Mouse (Mus musculus): ENCODE results near the gene Dab1. TPM values are rescaled to one million over a fixed set of nuclear protein-coding genes. Genes with fewer than 3 reads are reported as not detected.

Gene Dab1
- polyA plus RNA-seq, 1 experiment from 2014 or later, result 105 TPM

DNA sequence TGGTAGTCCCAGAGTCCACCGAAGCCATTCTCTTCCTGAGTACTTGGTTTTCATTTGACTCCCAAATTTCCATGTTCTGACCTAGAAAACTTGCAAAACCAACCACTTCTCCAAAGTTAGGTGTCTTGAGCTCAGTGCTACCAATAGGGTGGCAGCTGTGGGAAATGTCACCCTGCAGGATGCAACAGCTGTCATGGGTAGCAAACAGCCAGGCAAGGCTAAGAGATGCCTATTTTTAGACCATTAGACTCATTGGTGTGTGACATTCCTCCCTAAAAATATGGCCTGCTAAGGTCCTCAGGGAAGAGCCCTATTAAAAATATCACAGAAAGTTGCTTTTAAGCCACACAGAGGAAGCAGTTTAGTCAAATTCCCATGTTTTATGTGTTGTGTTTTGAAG lies 829.0 kb downstream of the Dab1 start:
- Histone ChIP-seq H3K36me3 (ENCODE audit: poor library complexity, severe bottlenecking) (peaks cover 7% of the 10 kb centered on the region; the same call in 1 of the 2 replicates), H3K27ac (no peak overlapping the region), H3K4me1 (peaks cover 44% of the 10 kb centered on the region), H3K27me3 (no peaks in the 10 kb centered on the region), H3K4me3 (no peak overlapping the region), H3K4me2 (no peak overlapping the region), H3K9me3 (replicated peaks) (no peaks in the 10 kb centered on the region), H3K9ac (no peak overlapping the region)
- 100% methylated on average over 1 of the region's 1 CpGs for WGBS
- ATAC-seq, result no peak

DNA sequence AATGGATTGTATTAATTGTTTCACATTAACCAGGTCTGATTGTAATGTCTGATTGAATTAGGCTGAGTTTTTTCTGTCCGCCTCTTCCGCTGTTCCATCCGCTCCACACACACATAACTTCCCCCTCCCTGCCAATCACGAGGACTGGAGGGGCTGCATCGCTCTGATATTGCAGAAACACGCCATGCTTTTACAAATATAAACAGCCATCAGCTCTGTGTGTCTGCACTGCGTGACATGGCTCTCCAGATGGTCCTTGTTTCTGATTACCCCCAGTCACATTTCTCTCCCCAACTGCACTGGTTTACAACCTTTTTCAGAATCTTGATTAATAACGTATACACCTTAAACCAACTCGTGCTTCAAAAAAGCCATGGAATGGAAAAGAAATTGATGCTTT lies 831.5 kb downstream of the Dab1 start:
- WGBS, result 66% methylated on average over 9 of the region's 9 CpGs
- Histone ChIP-seq H3K4me2 (no peak overlapping the region), H3K4me3 (no peak overlapping the region), H3K27ac (0 out of 2 replicates have a peak overlapping the region, but pooled peaks have one; percentile 8), H3K9ac (no peak overlapping the region), H3K27me3 (no peaks in the 10 kb centered on the region), H3K4me1 (peaks cover 39% of the 10 kb centered on the region), H3K9me3 (replicated peaks) (no peaks in the 10 kb centered on the region), H3K36me3 (ENCODE audit: poor library complexity, severe bottlenecking) (peaks cover 7% of the 10 kb centered on the region; the same call in 1 of the 2 replicates)
- no peak for ATAC-seq

DNA sequence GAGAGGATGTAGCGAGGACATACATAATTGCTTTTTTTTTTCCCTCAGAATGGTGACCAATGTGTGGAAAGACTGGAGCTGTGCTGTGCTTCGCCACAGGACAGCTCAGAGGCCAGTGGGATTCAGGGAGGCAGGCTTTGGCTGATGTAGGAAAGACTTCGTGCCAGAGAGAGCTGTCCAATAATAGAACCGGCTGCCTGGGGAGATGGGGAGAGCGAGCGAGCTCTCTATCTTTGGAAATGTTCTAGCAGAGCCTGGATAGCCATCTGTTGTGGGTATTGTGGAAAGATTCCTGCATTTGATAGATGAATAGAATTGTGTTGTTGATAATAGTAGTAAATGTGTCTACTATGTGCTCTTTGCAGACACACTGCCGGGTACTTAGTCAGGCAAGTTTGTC lies 833.4 kb downstream of the Dab1 start:
- 59% methylated on average over 7 of the region's 7 CpGs for WGBS
- H3K4me3 ChIP-seq, result no peak overlapping the region
- H3K27me3 ChIP-seq, result no peaks in the 10 kb centered on the region
- no peak overlapping the region for H3K4me2 ChIP-seq
- no peak overlapping the region for H3K9ac ChIP-seq
- H3K36me3 ChIP-seq (ENCODE audit: poor library complexity, severe bottlenecking), result peaks cover 7% of the 10 kb centered on the region; the same call in 1 of the 2 replicates
- ATAC-seq, result no peak
- no peaks in the 10 kb centered on the region for H3K9me3 ChIP-seq (replicated peaks)
- peaks cover 47% of the 10 kb centered on the region for H3K4me1 ChIP-seq
- 0 out of 2 replicates have a peak overlapping the region, but pooled peaks have one; percentile 37 for H3K27ac ChIP-seq

DNA sequence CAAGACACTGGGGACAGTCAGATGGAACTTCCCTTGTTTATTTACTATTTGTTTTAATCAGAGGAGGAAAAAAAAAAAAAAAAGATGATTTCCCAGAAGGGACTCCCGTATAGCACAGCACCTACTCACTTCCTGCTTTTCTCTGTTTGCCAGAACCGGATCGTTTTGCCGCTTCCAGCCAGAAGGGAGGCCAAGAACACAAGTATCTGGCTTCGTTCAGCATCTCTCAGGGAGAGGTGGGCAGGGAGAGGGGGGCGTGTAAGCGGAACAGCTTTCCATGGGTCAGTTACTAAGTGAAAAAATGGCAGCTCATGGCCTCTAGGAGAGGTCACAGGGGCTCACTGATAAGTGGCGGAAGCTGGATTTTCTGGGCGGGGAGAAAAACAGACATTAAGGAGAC lies 836.0 kb downstream of the Dab1 start:
- no peak for ATAC-seq
- H3K9ac ChIP-seq, result no peak overlapping the region
- H3K9me3 ChIP-seq (replicated peaks), result no peaks in the 10 kb centered on the region
- 73% methylated on average over 9 of the region's 9 CpGs for WGBS
- no peaks in the 10 kb centered on the region for H3K36me3 ChIP-seq (ENCODE audit: poor library complexity, severe bottlenecking)
- no peak overlapping the region for H3K4me2 ChIP-seq
- peaks cover 44% of the 10 kb centered on the region for H3K4me1 ChIP-seq
- H3K27me3 ChIP-seq, result no peaks in the 10 kb centered on the region
- H3K4me3 ChIP-seq, result no peak overlapping the region
- H3K27ac ChIP-seq, result no peak overlapping the region

DNA sequence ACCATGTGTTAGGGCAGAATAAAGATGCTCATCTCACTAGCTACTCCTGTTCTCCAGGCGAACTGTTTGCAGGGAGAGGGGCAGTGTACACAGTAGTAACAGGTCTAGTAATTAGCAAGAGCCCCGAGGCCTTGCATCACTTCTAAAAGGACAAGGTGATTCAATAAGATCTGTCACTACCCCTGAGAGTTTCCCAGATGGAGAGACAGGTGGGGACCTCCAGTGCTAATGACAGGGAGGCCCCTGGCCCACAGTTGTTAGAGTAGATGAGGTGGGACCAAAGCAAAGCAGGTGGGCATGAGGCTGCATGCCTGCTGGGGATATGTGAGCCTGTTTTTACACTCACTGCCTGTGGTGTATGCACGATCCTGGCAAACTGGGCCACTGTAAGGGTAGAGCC lies 836.6 kb downstream of the Dab1 start:
- WGBS, result 73% methylated on average over 3 of the region's 3 CpGs
- ATAC-seq, result no peak
- no peak overlapping the region for H3K4me3 ChIP-seq

DNA sequence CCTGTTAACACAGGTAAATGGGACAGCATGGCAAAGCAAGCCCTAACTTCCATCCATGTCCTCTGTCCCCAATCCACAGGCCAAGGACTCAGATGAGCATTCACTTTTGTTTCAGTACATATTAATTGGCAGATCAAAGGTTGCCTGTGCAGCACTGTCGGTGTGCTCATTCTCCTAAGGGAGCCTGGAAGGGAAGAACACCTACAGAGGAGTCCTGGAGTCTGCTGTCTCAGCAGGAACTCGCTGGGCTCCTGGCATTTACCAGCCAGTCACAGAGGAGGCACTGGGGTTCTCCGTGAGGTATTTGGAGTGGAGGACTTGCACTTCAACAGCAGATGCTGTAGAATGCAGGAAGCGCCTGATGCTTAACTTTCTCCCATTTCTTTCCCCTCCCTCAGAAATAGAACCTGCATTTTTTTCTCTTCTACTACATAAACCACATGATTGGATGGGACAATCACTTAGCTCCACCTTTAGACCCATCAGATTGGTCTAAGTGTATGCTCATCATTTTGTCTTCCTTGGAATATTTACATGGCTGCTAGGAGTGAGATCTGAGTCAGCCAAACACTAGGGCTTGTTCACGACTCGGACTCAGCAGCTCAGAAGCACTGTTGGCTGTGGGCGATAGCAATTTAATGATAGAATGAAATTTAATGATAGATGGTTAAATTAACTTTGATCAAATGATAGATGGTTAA lies 837.2 kb downstream of the Dab1 start:
- H3K36me3 ChIP-seq (ENCODE audit: poor library complexity, severe bottlenecking), result no peaks in the 10 kb centered on the region
- no peak overlapping the region for H3K4me3 ChIP-seq
- 81% methylated on average over 7 of the region's 7 CpGs for WGBS
- H3K9me3 ChIP-seq (replicated peaks), result no peaks in the 10 kb centered on the region
- no peaks in the 10 kb centered on the region for H3K27me3 ChIP-seq
- no peak for ATAC-seq
- no peak overlapping the region for H3K27ac ChIP-seq
- H3K4me2 ChIP-seq, result no peak overlapping the region
- peaks cover 33% of the 10 kb centered on the region for H3K4me1 ChIP-seq
- no peak overlapping the region for H3K9ac ChIP-seq

More for the DNA sequence above, 836.6 kb downstream of the Dab1 start:
- Histone ChIP-seq H3K4me2 (no peak overlapping the region), H3K4me1 (peaks cover 38% of the 10 kb centered on the region), H3K36me3 (ENCODE audit: poor library complexity, severe bottlenecking) (no peaks in the 10 kb centered on the region), H3K27ac (no peak overlapping the region), H3K27me3 (no peaks in the 10 kb centered on the region), H3K9ac (no peak overlapping the region), H3K9me3 (replicated peaks) (no peaks in the 10 kb centered on the region)

DNA sequence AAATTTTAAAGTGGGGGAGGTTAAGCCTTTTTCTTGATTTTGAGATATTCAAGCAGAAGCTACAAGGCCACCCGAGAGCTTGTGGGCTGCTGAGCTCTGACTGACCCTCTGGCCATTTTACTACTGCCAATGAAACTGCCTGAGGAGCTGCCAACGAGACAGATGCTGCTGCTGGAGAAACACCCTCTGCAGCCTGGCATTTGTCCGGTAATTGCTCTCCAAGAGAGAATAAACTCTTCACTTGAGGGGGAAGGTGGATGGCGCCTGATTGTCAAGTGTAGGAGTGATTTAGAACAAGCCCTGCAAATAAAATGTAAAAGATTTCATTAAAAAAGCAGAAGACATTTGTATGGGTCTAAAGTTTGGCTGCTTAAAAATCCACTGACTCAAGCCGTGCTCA lies 839.6 kb downstream of the Dab1 start:
- no peak overlapping the region for H3K9ac ChIP-seq
- no peak for ATAC-seq
- no peaks in the 10 kb centered on the region for H3K36me3 ChIP-seq (ENCODE audit: poor library complexity, severe bottlenecking)
- WGBS, result 62% methylated on average over 5 of the region's 5 CpGs
- no peak overlapping the region for H3K4me3 ChIP-seq
- peaks cover 22% of the 10 kb centered on the region for H3K4me1 ChIP-seq
- no peak overlapping the region for H3K4me2 ChIP-seq
- no peaks in the 10 kb centered on the region for H3K9me3 ChIP-seq (replicated peaks)
- H3K27ac ChIP-seq, result no peak overlapping the region
- no peaks in the 10 kb centered on the region for H3K27me3 ChIP-seq

DNA sequence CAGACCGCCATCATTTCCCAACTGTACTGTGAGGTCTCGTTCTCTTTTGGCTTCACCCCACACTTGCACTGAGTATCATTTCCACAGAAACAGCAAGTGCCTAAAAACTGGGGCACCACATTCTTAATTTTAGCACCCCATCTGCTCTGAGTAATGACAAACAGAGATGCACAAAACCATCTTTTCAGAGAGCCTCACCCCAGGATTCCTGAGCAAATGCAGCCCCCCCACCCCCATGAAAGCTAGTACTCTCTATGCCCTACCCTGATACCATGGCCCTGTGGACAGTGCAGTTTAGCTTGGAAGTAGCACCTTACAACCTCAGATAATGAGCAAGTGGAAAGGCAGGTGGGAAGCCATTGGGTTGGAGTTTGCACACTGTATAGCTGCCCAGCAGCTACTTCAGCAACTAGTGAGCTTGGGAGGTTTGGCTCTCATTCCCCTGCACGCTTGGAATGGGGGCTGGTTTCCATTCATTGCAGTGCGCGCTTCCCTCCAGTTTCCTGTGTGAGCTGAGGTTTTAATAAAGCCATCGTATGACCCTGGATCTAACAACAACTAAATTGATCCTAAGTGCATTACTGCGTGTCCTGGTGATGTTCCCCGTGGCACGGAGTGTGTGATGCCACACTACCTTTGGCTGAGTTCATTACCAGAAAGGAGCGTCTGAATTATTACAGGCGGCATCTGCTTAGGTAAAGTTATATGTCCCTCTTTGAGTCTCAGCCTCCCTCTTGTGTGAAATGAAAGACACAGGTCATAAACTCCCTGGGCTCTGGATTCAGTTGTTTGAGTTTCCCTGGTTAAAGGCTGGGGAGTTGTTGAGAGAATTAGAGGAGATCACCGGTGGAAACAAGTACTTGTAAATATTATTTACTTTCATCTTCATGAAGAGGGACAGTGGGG lies 842.2 kb downstream of the Dab1 start:
- Histone ChIP-seq H3K4me1 (peaks cover 32% of the 10 kb centered on the region), H3K4me3 (no peak overlapping the region), H3K9ac (no peak overlapping the region), H3K9me3 (replicated peaks) (no peaks in the 10 kb centered on the region), H3K27me3 (no peaks in the 10 kb centered on the region), H3K4me2 (no peak overlapping the region), H3K36me3 (ENCODE audit: poor library complexity, severe bottlenecking) (no peaks in the 10 kb centered on the region), H3K27ac (no peak overlapping the region)
- no peak for ATAC-seq
- WGBS, result 90% methylated on average over 12 of the region's 12 CpGs

DNA sequence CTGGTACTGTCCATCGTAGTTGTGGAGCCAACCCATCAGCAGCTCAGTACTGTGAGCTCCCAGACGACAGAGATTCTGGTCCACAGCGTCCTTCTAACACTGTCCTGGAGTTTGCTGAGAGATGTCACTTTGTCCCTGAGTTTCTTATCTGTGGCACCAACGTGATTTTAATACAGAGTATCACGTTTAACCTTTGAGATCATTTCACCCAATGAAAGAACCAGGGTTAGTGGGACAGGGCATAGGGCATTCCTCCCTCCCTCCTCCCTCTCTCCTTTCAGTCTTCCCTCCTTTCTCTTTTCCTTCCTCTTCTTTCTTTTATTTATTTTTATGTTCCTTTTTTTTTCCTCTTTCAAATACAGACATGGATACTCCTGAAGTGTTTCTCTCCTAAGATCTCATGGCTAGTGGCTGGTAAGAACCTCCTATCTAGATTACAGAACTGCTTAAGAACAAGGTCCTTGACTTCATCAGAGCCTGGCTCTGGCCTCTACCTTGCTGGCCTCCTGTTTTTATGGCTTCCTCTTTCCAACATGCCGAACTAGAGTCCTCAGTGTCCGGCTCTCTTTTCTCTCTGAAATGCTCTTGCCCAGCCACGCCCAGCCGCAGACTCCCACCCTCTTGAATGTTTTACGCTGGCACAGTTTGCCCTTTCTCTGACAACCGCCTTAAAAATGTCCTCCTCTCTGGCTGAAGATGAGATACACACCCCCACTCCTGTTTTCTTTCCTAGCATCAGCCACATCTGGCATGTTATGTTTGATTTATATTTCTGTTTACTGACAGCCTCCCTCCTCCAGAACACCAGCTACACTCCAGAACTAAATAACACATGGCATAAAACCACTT lies 844.0 kb downstream of the Dab1 start:
- 85% methylated on average over 11 of the region's 11 CpGs for WGBS
- no peak overlapping the region for H3K9ac ChIP-seq

DNA sequence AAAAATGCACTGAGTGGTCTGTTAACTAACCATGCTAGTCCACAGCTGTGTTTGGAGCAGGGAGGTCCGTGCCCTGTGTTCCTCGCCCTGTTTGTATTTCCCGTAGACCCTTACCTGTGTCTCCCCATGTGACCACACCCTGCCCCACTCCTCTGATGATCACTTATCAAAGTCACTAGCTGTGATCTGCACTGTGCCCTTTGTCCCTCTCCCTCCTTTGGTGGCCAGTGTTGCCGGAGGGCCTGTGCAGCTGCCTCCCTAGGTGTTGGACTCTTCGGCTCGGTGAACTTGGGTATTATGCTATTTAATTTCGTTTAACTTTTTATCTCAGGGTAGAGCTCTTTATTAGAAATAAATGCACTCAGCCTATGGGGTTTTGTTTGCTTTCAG lies 844.6 kb downstream of the Dab1 start:
- H3K4me1 ChIP-seq, result peaks cover 32% of the 10 kb centered on the region
- no peaks in the 10 kb centered on the region for H3K27me3 ChIP-seq
- H3K36me3 ChIP-seq (ENCODE audit: poor library complexity, severe bottlenecking), result no peaks in the 10 kb centered on the region
- WGBS, result 59% methylated on average over 7 of the region's 7 CpGs
- no peak overlapping the region for H3K4me3 ChIP-seq
- no peak for ATAC-seq
- no peak overlapping the region for H3K27ac ChIP-seq
- no peaks in the 10 kb centered on the region for H3K9me3 ChIP-seq (replicated peaks)
- H3K9ac ChIP-seq, result no peak overlapping the region
- no peak overlapping the region for H3K4me2 ChIP-seq

More for the DNA sequence above, 844.0 kb downstream of the Dab1 start:
- ATAC-seq, result no peak
- peaks cover 34% of the 10 kb centered on the region for H3K4me1 ChIP-seq
- H3K9me3 ChIP-seq (replicated peaks), result no peaks in the 10 kb centered on the region
- H3K27me3 ChIP-seq, result no peaks in the 10 kb centered on the region
- no peaks in the 10 kb centered on the region for H3K36me3 ChIP-seq (ENCODE audit: poor library complexity, severe bottlenecking)
- no peak overlapping the region for H3K4me3 ChIP-seq
- H3K4me2 ChIP-seq, result no peak overlapping the region
- no peak overlapping the region for H3K27ac ChIP-seq

DNA sequence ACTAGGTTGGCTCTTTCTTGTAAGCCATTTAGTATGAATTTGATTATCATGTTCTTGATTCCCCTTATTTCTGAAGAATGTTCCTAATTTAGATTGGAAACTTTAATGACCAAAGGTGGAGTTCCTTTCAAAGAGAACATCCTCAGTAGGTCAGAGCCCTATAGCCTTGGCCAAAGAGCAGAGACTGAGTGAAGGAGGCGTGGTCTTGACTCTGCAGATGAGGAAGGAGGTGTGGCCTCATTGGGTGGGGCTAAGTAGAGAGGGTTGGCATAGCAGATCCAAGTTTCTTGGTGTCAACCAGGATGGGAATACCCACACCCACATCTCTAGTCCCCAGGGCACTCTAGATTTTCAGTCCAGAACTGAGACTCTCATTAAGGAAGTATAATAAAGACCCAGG lies 846.4 kb downstream of the Dab1 start:
- 100% methylated on average over 1 of the region's 1 CpGs for WGBS
- peaks cover 31% of the 10 kb centered on the region for H3K4me1 ChIP-seq
- no peaks in the 10 kb centered on the region for H3K36me3 ChIP-seq (ENCODE audit: poor library complexity, severe bottlenecking)
- no peaks in the 10 kb centered on the region for H3K27me3 ChIP-seq
- H3K4me3 ChIP-seq, result no peak overlapping the region
- peak; percentile 27; the same call in 1 of the 2 replicates for ATAC-seq
- no peak overlapping the region for H3K27ac ChIP-seq
- H3K4me2 ChIP-seq, result no peak overlapping the region
- H3K9ac ChIP-seq, result no peak overlapping the region
- no peaks in the 10 kb centered on the region for H3K9me3 ChIP-seq (replicated peaks)

DNA sequence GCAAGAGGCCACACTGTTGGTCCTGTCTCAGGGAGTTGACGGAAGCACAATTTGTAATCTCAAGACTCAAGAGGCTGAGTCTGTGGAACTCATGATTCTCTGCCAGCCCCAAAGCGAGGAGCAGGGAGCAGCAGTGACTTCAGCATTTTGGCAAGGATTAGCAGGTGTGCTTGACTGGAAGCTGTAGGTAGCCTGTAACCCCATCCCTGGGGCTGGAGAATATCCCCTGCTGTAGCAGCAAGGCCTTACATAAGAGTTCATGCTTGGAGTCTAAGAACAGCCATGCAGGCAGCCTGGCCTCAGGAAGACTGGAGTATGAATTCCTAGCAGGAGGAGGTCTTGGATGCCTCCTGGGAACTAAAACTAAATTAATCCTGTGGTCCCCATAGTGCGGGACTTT lies 849.5 kb downstream of the Dab1 start:
- Histone ChIP-seq H3K4me1 (peaks cover 26% of the 10 kb centered on the region), H3K27ac (no peak overlapping the region), H3K4me3 (no peak overlapping the region), H3K9me3 (replicated peaks) (no peaks in the 10 kb centered on the region), H3K27me3 (no peaks in the 10 kb centered on the region), H3K36me3 (ENCODE audit: poor library complexity, severe bottlenecking) (no peaks in the 10 kb centered on the region), H3K4me2 (no peak overlapping the region), H3K9ac (no peak overlapping the region)
- WGBS, result 87% methylated on average over 3 of the region's 3 CpGs
- ATAC-seq, result no peak

All from forebrain, embryonic 13.5 days (tissue).